Mouse (Mus musculus): Measurements from ENCODE around the gene Tmem170b.

The Tmem170b gene

GRCm38 (mm10) chr13:41614539-41614938, 8.8 kb downstream of the Tmem170b start:
- no peak for DNase-seq (ENCODE audit: low spot score)

DNA sequence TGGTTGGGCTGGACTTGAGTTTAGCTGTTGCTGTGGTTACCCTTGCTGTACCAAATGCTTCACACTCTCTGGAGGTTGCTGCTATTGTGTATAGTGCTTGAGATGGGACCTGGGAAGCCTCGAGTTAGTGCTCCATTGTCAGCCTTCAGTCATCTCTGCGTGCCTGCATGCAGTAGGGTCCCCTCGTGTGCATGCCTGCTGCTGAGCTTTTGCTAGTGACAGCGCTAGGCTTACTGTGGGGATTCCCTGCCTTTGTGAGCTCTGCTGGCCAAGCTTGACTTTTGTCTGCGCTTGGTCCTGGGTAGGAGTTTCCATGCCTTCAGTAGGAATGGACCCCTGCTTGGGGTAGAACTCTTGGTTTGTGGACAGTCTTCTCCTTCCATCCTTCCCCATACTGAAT, 9.3 kb downstream of the Tmem170b start:
- peak; percentile 15 for DNase-seq (ENCODE audit: low spot score)

DNA sequence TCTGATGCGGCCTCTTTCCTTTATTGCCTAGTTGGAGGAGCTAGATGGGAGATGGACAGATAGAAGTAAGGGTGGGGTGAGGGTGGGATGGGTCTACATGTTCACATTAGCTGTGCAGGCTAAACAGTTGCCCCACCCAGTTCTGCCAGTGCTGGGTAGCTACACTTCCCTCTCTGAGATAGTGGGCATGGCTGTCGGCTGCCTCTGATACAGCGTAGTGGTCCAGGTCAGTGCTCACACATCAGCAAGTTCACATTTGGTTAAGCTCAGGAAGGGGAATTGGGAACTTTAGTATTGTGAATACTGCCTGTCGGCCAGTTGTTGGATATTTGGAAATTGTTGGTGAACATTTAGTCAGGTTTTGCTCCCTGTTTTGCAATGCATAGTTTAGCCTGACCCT, 13.8 kb downstream of the Tmem170b start:
- no peak for DNase-seq (ENCODE audit: low spot score)

DNA sequence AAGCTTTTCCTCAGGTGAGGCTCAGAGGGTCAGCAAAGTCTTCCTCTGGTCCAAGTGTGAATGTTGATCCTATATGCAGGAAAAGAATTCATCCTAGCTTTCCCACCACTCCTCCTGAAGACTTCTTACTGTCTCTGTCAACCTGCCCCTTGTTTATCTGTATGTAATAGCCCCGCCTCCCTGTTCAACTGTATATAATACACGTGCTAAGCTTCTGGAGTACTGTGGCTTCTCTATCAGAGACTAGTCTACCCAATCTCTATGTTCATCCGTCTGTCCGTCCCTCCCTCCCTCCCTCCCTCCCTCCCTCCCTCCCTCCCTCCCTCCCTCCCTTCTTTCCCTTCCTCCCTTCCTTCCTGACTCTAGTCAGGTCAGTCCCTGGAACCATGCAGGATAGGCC, 14.4 kb downstream of the Tmem170b start:
- no peak for DNase-seq (ENCODE audit: low spot score)

GRCm38 (mm10) chr13:41624123-41624522, 18.4 kb downstream of the Tmem170b start:
- no peak for DNase-seq (ENCODE audit: low spot score)

- DNase-seq (ENCODE audit: low spot score), result no peak
These were observed 19.5 kb downstream of the Tmem170b start for GRCm38 (mm10) chr13:41625248-41625647.

- DNase-seq (ENCODE audit: low spot score), result no peak
These were observed 21.7 kb downstream of the Tmem170b start for GRCm38 (mm10) chr13:41627277-41627916.

GRCm38 (mm10) chr13:41634401-41634818, 28.7 kb downstream of the Tmem170b start:
- peak; percentile 88 for DNase-seq (ENCODE audit: low spot score)

DNA sequence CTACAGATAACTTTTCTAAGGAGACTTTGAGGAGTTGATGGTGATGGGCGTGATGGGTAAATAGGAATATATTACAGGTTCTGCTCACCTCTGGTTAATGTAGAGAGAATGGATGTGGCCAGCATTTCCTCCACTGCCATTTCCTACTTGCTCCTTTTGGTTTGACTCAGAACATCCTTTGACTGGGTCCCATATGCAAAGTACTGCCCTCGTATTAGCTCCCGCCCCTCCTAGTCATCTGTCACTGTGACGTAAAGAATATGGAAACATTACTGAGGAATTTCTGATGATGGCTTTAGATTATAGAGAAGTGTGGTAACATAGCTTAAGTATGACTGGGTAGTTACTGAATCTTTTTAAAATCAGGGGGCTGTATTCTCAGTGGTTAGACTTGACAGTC, 32.4 kb downstream of the Tmem170b start:
- DNase-seq (ENCODE audit: low spot score), result no peak

DNA sequence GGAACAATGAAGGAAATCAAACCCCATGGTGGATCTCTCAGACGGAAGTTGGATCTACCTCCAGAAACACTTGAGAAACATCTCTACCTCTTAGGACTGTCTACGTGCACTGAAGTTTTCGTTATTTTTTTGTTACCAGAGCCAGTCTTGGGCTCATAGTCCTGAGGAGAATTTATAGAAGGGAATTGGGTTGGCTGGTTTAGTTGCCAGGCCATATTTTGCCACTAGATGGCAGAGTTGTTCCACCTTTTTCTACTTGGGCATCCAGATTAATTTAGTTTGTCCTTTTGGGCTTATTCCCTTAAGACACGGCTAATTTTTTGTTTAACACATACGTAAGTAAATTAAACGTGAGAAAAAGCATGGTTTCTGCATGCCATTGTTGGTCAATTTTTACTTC, 37.1 kb downstream of the Tmem170b start:
- DNase-seq (ENCODE audit: low spot score), result peak; percentile 63

DNA sequence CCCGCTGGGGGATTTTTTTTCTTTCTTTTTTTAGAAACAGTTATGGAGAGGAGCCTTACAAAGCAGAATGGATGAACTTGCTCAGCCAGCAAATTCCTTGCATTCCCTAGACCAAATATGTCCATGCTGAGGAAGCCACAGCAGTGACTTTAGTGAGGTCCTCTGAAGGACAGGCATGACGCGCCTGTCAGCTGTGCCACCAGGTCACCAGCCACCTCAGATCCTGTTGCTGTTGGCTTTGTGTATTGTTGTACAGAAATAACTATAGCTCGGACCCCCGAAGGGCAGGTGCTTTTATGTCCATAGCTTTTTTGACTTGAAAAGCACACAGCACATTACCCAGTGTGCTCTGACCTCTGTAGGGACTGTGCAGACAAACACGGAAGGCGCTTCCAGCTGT, 38.1 kb downstream of the Tmem170b start:
- peak; percentile 51 for DNase-seq (ENCODE audit: low spot score)

GRCm38 (mm10) chr13:41644591-41645482, 39.1 kb downstream of the Tmem170b start:
- DNase-seq (ENCODE audit: low spot score), result no peak

- no peak for DNase-seq (ENCODE audit: low spot score)
These were observed 39.8 kb downstream of the Tmem170b start for GRCm38 (mm10) chr13:41645483-41645859.

DNA sequence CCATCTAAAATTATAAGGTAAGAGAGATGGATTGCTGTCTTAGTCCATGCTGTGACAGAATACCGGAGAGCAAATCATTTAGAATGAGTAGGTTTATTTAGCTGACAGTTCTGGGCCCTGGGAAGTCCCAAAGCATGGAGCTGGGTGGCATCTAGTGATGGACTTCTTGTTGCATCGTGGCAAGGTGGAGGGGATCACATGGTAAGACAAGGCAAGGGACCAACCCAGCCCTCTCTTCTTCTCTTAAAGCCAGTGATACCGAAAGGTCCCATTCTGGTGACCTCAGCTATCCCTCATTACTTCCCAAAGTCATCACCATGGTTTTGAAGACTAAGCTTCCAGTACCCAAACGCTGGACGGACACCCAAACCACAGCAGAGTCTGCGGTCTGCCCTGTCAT, 42.3 kb downstream of the Tmem170b start:
- DNase-seq (ENCODE audit: low spot score), result no peak

- peak; percentile 19 for DNase-seq (ENCODE audit: low spot score)
These were observed 45.0 kb downstream of the Tmem170b start for GRCm38 (mm10) chr13:41650665-41651064.

DNA sequence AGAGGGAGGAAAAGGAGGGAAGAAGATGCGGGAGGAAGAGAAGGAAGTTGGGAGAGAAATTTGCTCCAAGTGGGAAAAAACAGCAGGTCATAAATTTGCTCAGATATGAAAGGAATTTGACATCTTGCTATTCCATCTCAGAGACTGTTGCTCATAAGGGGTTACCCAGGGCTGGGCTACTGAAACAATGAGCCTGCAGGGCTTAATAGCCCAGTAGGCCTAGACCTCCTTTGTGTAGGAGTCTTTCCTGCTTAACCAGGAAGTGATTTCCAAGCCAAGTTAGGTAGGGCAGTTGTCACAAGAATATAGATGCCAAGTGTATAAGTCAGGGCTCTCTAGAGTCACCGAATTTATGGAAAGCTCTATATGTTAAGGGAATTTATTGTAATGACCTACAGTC, 48.1 kb downstream of the Tmem170b start:
- DNase-seq (ENCODE audit: low spot score), result no peak

DNA sequence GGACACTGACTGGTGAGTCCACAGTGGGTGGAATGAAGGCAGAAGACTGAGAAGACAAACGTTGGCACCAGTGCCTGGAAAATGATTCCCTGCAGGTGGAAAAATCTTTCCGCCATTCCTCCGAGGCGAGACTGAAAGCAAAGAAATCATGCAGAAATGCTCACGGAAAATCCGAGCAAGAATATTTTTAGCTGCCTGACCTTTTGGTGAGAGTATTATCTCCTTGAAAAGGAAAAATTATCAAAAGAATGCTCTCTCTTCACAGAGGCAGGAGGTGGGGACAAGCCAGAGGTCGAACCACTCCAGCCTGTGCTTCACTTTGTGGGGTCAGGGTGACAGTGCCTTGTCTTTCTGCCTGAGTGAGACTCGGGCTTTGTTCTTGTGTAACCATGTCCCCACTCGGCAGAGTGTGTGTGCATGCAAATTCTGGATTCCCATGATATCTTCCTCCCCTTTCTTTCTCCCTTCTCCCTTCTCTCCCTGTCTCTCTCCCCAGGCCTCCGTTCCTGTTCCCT, 49.9 kb downstream of the Tmem170b start:
- no peak for DNase-seq (ENCODE audit: low spot score)

DNA sequence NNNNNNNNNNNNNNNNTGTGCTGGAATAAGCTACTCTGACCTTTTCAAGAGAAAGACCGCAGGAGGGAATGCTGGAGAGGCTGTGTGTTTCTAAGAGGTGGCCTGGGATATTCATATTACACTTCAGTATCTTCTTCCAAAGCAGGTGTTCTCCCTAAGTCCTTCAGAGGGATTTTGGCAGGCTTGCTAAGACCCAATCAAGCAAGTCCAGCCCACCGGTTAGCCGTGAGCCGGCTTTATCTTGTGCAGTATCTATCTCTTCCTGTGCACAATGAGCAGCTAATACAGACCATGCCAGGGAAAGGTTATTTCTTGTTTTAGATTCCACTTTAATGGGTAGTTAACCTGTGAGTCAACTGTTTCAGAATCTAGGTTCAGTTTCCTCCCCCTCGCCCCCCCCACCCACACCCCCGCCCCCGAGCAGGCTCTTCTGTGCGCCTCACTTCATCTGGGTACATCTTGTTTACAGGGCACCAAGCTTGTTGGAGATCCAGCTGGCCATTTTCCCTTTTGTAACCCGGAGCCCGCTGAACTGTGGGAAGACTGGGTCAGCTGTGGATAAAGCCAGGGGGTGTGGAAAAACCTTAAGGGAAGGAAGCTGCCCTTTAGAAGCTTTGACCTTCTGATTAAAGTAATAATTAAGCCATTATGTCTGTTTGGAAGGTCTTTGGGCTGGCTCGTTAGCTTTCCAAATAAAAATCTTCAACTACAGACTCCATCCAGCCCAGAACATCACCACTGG, 54.5 kb downstream of the Tmem170b start:
- no peak for DNase-seq (ENCODE audit: low spot score)

- no peak for DNase-seq (ENCODE audit: low spot score)
These were observed 55.4 kb downstream of the Tmem170b start for GRCm38 (mm10) chr13:41661116-41661515.

GRCm38 (mm10) chr13:41662401-41663070, 56.8 kb downstream of the Tmem170b start:
- DNase-seq (ENCODE audit: low spot score), result peak; percentile 61

- DNase-seq (ENCODE audit: low spot score), result no peak
These were observed 57.9 kb downstream of the Tmem170b start for GRCm38 (mm10) chr13:41663501-41664195.
